Mouse (Mus musculus) stomach, embryonic 15.5 days (tissue): Measurements from ENCODE around the gene 0610030E20Rik. TPM values are rescaled to one million over a fixed set of nuclear protein-coding genes. Genes with fewer than 3 reads are reported as not detected.

ENCODE experiments used
- ATAC-seq: fragments of 200-750 bp; cut with Nextera tagmentation; 2 replicates; pipeline ENCODE4 v1.8.0; 2017; ENCODE audit warnings: low read depth, moderate number of reproducible peaks, moderate TSS enrichment; ENCODE audit not compliant: insufficient read depth, low FRiP score
- H3K27ac ChIP-seq: fragments of 300-500 bp; sonication (generic); 2 replicates; pipeline ENCODE4 v1.5.1; 2015; ENCODE audit warnings: mild to moderate bottlenecking, inconsistent platforms
- H3K27me3 ChIP-seq: fragments of 300-500 bp; sonication (generic); replicated peaks from 2 replicates; pipeline ENCODE4 v1.6.1; 2015; ENCODE audit warnings: inconsistent platforms
- H3K36me3 ChIP-seq: fragments of 300-500 bp; sonication (generic); 2 replicates; pipeline ENCODE4 v1.6.1; 2015; ENCODE audit warnings: inconsistent platforms
- H3K4me1 ChIP-seq: fragments of 300-500 bp; sonication (generic); 2 replicates; pipeline ENCODE4 v1.6.1; 2015; ENCODE audit warnings: inconsistent platforms
- H3K4me2 ChIP-seq: fragments of 300-500 bp; sonication (generic); 2 replicates; pipeline ENCODE4 v1.6.1; 2015; ENCODE audit warnings: mild to moderate bottlenecking, inconsistent platforms
- H3K4me3 ChIP-seq: fragments of 300-500 bp; sonication (generic); replicated peaks from 2 replicates; pipeline ENCODE4 v1.5.1; 2015; ENCODE audit warnings: inconsistent platforms
- H3K9ac ChIP-seq: fragments of 300-500 bp; sonication (generic); 2 replicates; pipeline ENCODE4 v1.6.1; 2015; ENCODE audit warnings: inconsistent platforms
- H3K9me3 ChIP-seq: fragments of 300-500 bp; sonication (generic); 2 replicates; pipeline ENCODE4 v1.6.1; 2016; ENCODE audit warnings: inconsistent platforms
- WGBS: fragments of 180-500 bp; shearing (Covaris S2); methylation state at CpG from one replicate; pipeline ENCODE4 v1.1.7; 2015; 5-methylcytosine and 5-hydroxymethylcytosine counted together
- polyA plus RNA-seq: library from polyadenylated mRNA; unstranded; fragments of >200 nt; fragmentation: Nextera tagmentation; extraction: Ambion mirVana; gene quantifications from 2 replicates; pipeline ENCODE4 v1.2.1, GENCODE M21; 2015

The 0610030E20Rik gene
- polyA plus RNA-seq, 1 experiment from 2014 or later = 28.2 TPM

GRCm38 (mm10) chr6:72352636-72353405 lies 5.7 kb downstream of the 0610030E20Rik start:
- Histone ChIP-seq H3K9ac (no peak overlapping the region), H3K4me3 (no peak overlapping the region), H3K4me2 (no peak overlapping the region), H3K36me3 (peaks cover 11% of the 10 kb centered on the region; the same call in 1 of the 2 replicates), H3K27me3 (no peaks in the 10 kb centered on the region), H3K4me1 (peaks cover 42% of the 10 kb centered on the region), H3K27ac (peak overlapping the region; percentile 18; the same call in 1 of the 2 replicates), H3K9me3 (no peaks in the 10 kb centered on the region)
- 66% methylated on average over 5 of the region's 5 CpGs for WGBS
- no peak for ATAC-seq

GRCm38 (mm10) chr6:72354025-72354424 lies 6.9 kb downstream of the 0610030E20Rik start:
- Histone ChIP-seq H3K9ac (no peak overlapping the region), H3K27ac (no peak overlapping the region), H3K4me3 (no peak overlapping the region), H3K4me2 (no peak overlapping the region), H3K4me1 (peaks cover 33% of the 10 kb centered on the region), H3K9me3 (no peaks in the 10 kb centered on the region), H3K27me3 (no peaks in the 10 kb centered on the region), H3K36me3 (peaks cover 17% of the 10 kb centered on the region; the same call in 1 of the 2 replicates)
- no peak for ATAC-seq
- WGBS = 83% methylated on average over 1 of the region's 1 CpGs

GRCm38 (mm10) chr6:72355066-72355911 lies 8.2 kb downstream of the 0610030E20Rik start, which contains the start of gene Tmem150a:
Tmem150a (plus strand) TSS chr6:72355447.
- Histone ChIP-seq H3K36me3 (peaks cover 20% of the 10 kb centered on the region; the same call in 1 of the 2 replicates), H3K9me3 (no peaks in the 10 kb centered on the region), H3K4me3 (peak within 1 kb of the TSS; percentile 62), H3K27me3 (no peaks in the 10 kb centered on the region), H3K27ac (peak within 1 kb of the TSS; percentile 36; the same call in 1 of the 2 replicates), H3K4me1 (peaks cover 33% of the 10 kb centered on the region; the same call in 1 of the 2 replicates), H3K4me2 (peak within 1 kb of the TSS; percentile 86), H3K9ac (peak within 1 kb of the TSS; percentile 52)
- peak; percentile 88 for ATAC-seq
- 0% methylated on average over 67 of the region's 71 CpGs for WGBS

- H3K9ac ChIP-seq = peak overlapping the region; percentile 52; the same call in 1 of the 2 replicates
- no peak overlapping the region for H3K27ac ChIP-seq
- H3K4me3 ChIP-seq = peak overlapping the region; percentile 62
- WGBS = 33% methylated on average over 8 of the region's 8 CpGs
- peak overlapping the region; percentile 86 for H3K4me2 ChIP-seq
- H3K27me3 ChIP-seq = no peaks in the 10 kb centered on the region
- peaks cover 41% of the 10 kb centered on the region for H3K4me1 ChIP-seq
- ATAC-seq = no peak
- H3K36me3 ChIP-seq = peaks cover 14% of the 10 kb centered on the region; the same call in 1 of the 2 replicates
- H3K9me3 ChIP-seq = no peaks in the 10 kb centered on the region
Observed at GRCm38 (mm10) chr6:72356001-72356532, 8.9 kb downstream of the 0610030E20Rik start.

GRCm38 (mm10) chr6:72357164-72358079 lies 10.3 kb downstream of the 0610030E20Rik start:
- WGBS = 58% methylated on average over 5 of the region's 5 CpGs
- Histone ChIP-seq H3K36me3 (peaks cover 14% of the 10 kb centered on the region; the same call in 1 of the 2 replicates), H3K9ac (no peak overlapping the region), H3K4me1 (peaks cover 46% of the 10 kb centered on the region), H3K4me3 (no peak overlapping the region), H3K9me3 (no peaks in the 10 kb centered on the region), H3K4me2 (no peak overlapping the region), H3K27me3 (no peaks in the 10 kb centered on the region), H3K27ac (peak overlapping the region; percentile 6; the same call in 1 of the 2 replicates)
- ATAC-seq = no peak

- Histone ChIP-seq H3K9ac (no peak overlapping the region), H3K4me3 (no peak overlapping the region), H3K27ac (no peak overlapping the region), H3K9me3 (no peaks in the 10 kb centered on the region), H3K27me3 (no peaks in the 10 kb centered on the region), H3K4me1 (peaks cover 42% of the 10 kb centered on the region), H3K36me3 (peaks cover 14% of the 10 kb centered on the region; the same call in 1 of the 2 replicates), H3K4me2 (no peak overlapping the region)
- 76% methylated on average over 10 of the region's 10 CpGs for WGBS
- no peak for ATAC-seq
Observed at GRCm38 (mm10) chr6:72358086-72358764, 11.1 kb downstream of the 0610030E20Rik start.

- H3K4me3 ChIP-seq = no peak overlapping the region
- no peak for ATAC-seq
- H3K9me3 ChIP-seq = no peaks in the 10 kb centered on the region
- peaks cover 42% of the 10 kb centered on the region for H3K4me1 ChIP-seq
- H3K9ac ChIP-seq = no peak overlapping the region
- WGBS = 50% methylated on average over 2 of the region's 2 CpGs
- H3K27me3 ChIP-seq = no peaks in the 10 kb centered on the region
- no peak overlapping the region for H3K4me2 ChIP-seq
- H3K27ac ChIP-seq = no peak overlapping the region
- H3K36me3 ChIP-seq = peaks cover 14% of the 10 kb centered on the region; the same call in 1 of the 2 replicates
Observed at GRCm38 (mm10) chr6:72359343-72359742, 12.2 kb downstream of the 0610030E20Rik start.

GRCm38 (mm10) chr6:72359891-72360598 lies 12.9 kb downstream of the 0610030E20Rik start:
- ATAC-seq = no peak
- H3K27me3 ChIP-seq = no peaks in the 10 kb centered on the region
- 63% methylated on average over 11 of the region's 11 CpGs for WGBS
- peaks cover 39% of the 10 kb centered on the region for H3K4me1 ChIP-seq
- H3K9ac ChIP-seq = no peak overlapping the region
- no peak overlapping the region for H3K27ac ChIP-seq
- H3K9me3 ChIP-seq = no peaks in the 10 kb centered on the region
- H3K36me3 ChIP-seq = peaks cover 14% of the 10 kb centered on the region; the same call in 1 of the 2 replicates
- peak overlapping the region; percentile 71; the same call in 1 of the 2 replicates for H3K4me2 ChIP-seq
- no peak overlapping the region for H3K4me3 ChIP-seq

GRCm38 (mm10) chr6:72360599-72360935 lies 13.4 kb downstream of the 0610030E20Rik start:
- H3K9ac ChIP-seq = no peak overlapping the region
- ATAC-seq = no peak
- peaks cover 14% of the 10 kb centered on the region; the same call in 1 of the 2 replicates for H3K36me3 ChIP-seq
- H3K27ac ChIP-seq = peak overlapping the region; percentile 48; the same call in 1 of the 2 replicates
- H3K4me3 ChIP-seq = no peak overlapping the region
- H3K9me3 ChIP-seq = no peaks in the 10 kb centered on the region
- peak overlapping the region; percentile 71 for H3K4me2 ChIP-seq
- H3K4me1 ChIP-seq = peaks cover 39% of the 10 kb centered on the region
- WGBS = 39% methylated on average over 7 of the region's 7 CpGs
- H3K27me3 ChIP-seq = no peaks in the 10 kb centered on the region

GRCm38 (mm10) chr6:72361121-72361551 lies 14.0 kb downstream of the 0610030E20Rik start:
- ATAC-seq = no peak
- peaks cover 33% of the 10 kb centered on the region for H3K4me1 ChIP-seq
- H3K9me3 ChIP-seq = no peaks in the 10 kb centered on the region
- H3K27ac ChIP-seq = no peak overlapping the region
- H3K36me3 ChIP-seq = peaks cover 14% of the 10 kb centered on the region; the same call in 1 of the 2 replicates
- peak overlapping the region; percentile 71 for H3K4me2 ChIP-seq
- peak overlapping the region; percentile 85 for H3K4me3 ChIP-seq
- peak overlapping the region; percentile 55; the same call in 1 of the 2 replicates for H3K9ac ChIP-seq
- no peaks in the 10 kb centered on the region for H3K27me3 ChIP-seq
- 51% methylated on average over 5 of the region's 5 CpGs for WGBS
